Mouse (Mus musculus): ENCODE results near the gene Unc5c. TPM values are rescaled to one million over a fixed set of nuclear protein-coding genes. Genes with fewer than 3 reads are reported as not detected.

Gene Unc5c
- total and polyA plus RNA-seq, 3 experiments, result not detected

DNA sequence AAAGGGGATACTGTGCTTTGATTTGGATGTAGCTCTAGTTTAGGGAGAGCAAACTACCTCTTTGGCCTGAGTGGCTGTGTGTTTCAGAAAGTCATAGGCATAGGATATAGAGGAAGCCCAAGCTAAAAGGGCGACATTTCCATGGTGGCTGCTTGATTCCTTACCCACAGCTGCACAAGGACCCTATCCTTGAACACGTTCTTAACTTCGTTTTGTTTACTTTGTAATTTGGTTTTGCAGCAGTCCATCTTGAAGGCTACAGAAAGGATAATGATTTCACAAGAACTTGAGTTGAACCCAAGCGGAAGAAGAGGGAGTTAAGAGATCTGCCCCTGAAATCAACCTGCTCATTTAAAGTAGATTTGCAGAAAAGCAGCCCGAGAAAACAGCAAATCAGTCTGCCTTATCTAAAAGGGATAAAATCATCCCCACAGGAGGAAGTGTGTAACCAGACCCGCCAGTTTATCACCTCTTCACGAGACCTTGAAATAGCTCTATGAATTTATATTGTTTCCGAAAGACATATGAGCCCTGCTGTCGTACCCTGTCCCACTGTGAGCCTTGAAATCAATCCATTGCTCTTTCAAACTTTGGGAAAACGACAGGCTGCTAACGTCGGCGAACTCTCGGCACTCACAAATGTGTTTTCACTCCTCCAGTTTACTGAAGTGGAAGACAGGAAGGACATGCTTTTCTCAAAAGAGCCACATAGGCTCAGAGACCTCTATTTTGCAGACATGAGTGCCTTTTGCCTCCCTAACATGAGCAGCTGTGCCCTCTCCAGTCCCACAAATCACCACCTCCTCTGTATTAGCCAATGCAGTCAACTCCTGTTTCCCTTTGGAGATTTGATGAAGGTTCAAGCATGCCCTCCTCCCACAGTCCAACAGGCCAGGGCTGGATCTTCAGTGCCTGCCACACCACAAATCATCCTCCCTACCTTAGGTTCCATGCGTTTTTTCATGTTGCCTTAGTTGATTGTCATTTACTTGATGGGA lies 195.3 kb downstream of the Unc5c start:
- H3K9me3 ChIP-seq (replicated peaks; ENCODE audit: insufficient read depth, low read length), result no peaks in the 10 kb centered on the region
- no peak overlapping the region for H3K9ac ChIP-seq (ENCODE audit: control insufficient read depth, low read depth, low read length, poor library complexity, severe bottlenecking)
- H3K4me3 ChIP-seq (ENCODE audit: control insufficient read depth in 1 of 2, insufficient read depth in 1 of 2, low read depth in 2 of 2, low read length in 2 of 2), result no peak overlapping the region
- no peak overlapping the region for H3K27ac ChIP-seq (ENCODE audit: control insufficient read depth, low read depth, low read length)
- H3K79me2 ChIP-seq (ENCODE audit: control insufficient read depth, insufficient read depth, low read length, poor library complexity), result no peaks in the 10 kb centered on the region
- no peak for DNase-seq (ENCODE audit: low read depth, low spot score)
- H3K36me3 ChIP-seq (ENCODE audit: control insufficient read depth in 1 of 2, insufficient read depth in 2 of 2, low read length in 2 of 2), result no peaks in the 10 kb centered on the region
- TF ChIP-seq POLR2AphosphoS2 (IDR thresholded peaks at IDR 0.05; ENCODE audit: low read length) (no peak), ZKSCAN1 (IDR thresholded peaks at IDR 0.05; ENCODE audit: low read depth, low read length) (no peak), GATA1 (IDR thresholded peaks at IDR 0.05; ENCODE audit: low read depth, low read length) (no peak), SIN3A (IDR thresholded peaks at IDR 0.05; ENCODE audit: low read length) (no peak), GABPA (IDR thresholded peaks at IDR 0.05; ENCODE audit: low read depth, low read length) (no peak), MXI1 (IDR thresholded peaks at IDR 0.05; ENCODE audit: low read depth, low read length) (no peak), ETS1 (IDR thresholded peaks at IDR 0.05; ENCODE audit: low read depth, low read length) (no peak), ZMIZ1 (IDR thresholded peaks at IDR 0.05; ENCODE audit: low read depth, low read length) (no peak), MAX (IDR thresholded peaks at IDR 0.05; ENCODE audit: low read length) (no peak)
- no peaks in the 10 kb centered on the region for H3K27me3 ChIP-seq (ENCODE audit: control insufficient read depth in 1 of 2, insufficient read depth in 2 of 2, low read length in 2 of 2)
- H3K4me1 ChIP-seq (ENCODE audit: control insufficient read depth in 1 of 2, insufficient read depth in 2 of 2, low read length in 2 of 2), result no peaks in the 10 kb centered on the region

DNA sequence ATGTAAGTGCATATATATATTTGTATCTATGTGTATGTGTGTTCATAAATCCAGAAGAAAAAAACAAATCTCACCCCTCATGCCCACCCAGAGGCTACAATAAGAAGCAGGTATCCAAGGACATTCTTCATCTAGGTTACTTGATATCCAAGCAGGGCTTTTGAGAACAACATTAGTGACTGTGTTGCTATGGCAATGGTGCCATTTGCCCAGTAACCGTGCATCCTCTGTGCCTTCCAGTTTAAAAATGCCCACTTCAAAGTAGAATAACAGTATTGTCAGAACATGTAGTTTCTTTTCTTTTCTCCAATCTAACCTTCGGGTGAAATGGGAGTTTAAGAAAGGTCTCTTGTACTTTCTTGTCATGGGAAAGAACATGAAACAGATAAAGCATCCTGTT lies 224.1 kb downstream of the Unc5c start:
- no peak overlapping the region for H3K9ac ChIP-seq (ENCODE audit: control insufficient read depth, low read depth, low read length, poor library complexity, severe bottlenecking)
- peaks cover 0 to 10% of the 10 kb centered on the region in 2 experiments; a peak in 3 of 4 replicates for H3K4me1 ChIP-seq (ENCODE audit: control insufficient read depth in 1 of 2, insufficient read depth in 2 of 2, low read length in 2 of 2)
- DNase-seq (ENCODE audit: low read depth, low spot score), result no peak
- H3K9me3 ChIP-seq (replicated peaks; ENCODE audit: insufficient read depth, low read length), result no peaks in the 10 kb centered on the region
- H3K79me2 ChIP-seq (ENCODE audit: control insufficient read depth, insufficient read depth, low read length, poor library complexity), result no peaks in the 10 kb centered on the region
- H3K4me3 ChIP-seq (ENCODE audit: control insufficient read depth in 1 of 2, insufficient read depth in 1 of 2, low read depth in 2 of 2, low read length in 2 of 2), result no peak overlapping the region
- TF ChIP-seq NRF1 (IDR thresholded peaks at IDR 0.05; ENCODE audit: insufficient read depth, low read depth, low read length, poor library complexity, severe bottlenecking), result no peak
- no peak for TF ChIP-seq RAD21 (IDR thresholded peaks at IDR 0.05; ENCODE audit: low read depth, low read length)
- no peak for TF ChIP-seq GABPA (IDR thresholded peaks at IDR 0.05; ENCODE audit: low read depth, low read length)
- TF ChIP-seq MAZ (IDR thresholded peaks at IDR 0.05; ENCODE audit: low read depth, low read length), result no peak
- TF ChIP-seq CHD1 (IDR thresholded peaks at IDR 0.05; ENCODE audit: low read depth, low read length), result no peak
- no peak for TF ChIP-seq GATA1 (IDR thresholded peaks at IDR 0.05; ENCODE audit: low read depth, low read length)
- TF ChIP-seq UBTF (IDR thresholded peaks at IDR 0.05; ENCODE audit: borderline replicate concordance, insufficient read depth, low read depth, low read length), result no peak
- no peak for TF ChIP-seq ELF1 (IDR thresholded peaks at IDR 0.05; ENCODE audit: low read depth, low read length)
- no peak for TF ChIP-seq POLR2AphosphoS5 (IDR thresholded peaks at IDR 0.05; ENCODE audit: borderline replicate concordance, low read depth, low read length)
- TF ChIP-seq SMC3 (IDR thresholded peaks at IDR 0.05; ENCODE audit: low read depth, low read length), result no peak
- TF ChIP-seq MYB (IDR thresholded peaks at IDR 0.05; ENCODE audit: low read depth, low read length), result no peak
- TF ChIP-seq JUND (IDR thresholded peaks at IDR 0.05; ENCODE audit: low read depth, low read length), result no peak
- peaks cover 0 to 3% of the 10 kb centered on the region in 2 experiments; a peak in 2 of 4 replicates for H3K36me3 ChIP-seq (ENCODE audit: control insufficient read depth in 1 of 2, insufficient read depth in 2 of 2, low read length in 2 of 2)
- H3K27ac ChIP-seq (ENCODE audit: control insufficient read depth, low read depth, low read length), result no peak overlapping the region
- H3K27me3 ChIP-seq (ENCODE audit: control insufficient read depth in 1 of 2, insufficient read depth in 2 of 2, low read length in 2 of 2), result no peaks in the 10 kb centered on the region
